Mouse (Mus musculus): Measurements from ENCODE around the gene Pbrm1.

Pbrm1 gene

DNA sequence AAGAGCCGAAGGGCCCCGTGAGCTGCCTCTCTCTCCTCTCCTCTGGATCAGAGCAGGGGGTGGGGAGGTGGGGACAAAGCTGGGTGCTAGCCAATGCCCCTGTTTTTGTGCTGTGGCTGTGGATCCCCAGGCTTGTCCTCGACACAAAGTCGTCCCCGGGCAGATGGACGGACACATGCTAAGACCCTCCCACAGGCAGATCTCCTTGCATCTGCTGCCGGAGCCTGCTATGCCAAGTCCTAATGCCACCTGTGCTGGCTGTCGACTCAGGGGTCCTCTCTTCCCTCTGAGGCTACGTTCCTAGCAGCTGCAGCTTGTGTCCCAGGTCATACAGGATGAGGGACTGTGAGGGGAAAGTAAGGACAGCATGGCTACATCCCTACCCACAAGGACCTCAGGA lies 147.9 kb downstream of the Pbrm1 start:
- DNase-seq (ENCODE audit: low spot score) = no peak

DNA sequence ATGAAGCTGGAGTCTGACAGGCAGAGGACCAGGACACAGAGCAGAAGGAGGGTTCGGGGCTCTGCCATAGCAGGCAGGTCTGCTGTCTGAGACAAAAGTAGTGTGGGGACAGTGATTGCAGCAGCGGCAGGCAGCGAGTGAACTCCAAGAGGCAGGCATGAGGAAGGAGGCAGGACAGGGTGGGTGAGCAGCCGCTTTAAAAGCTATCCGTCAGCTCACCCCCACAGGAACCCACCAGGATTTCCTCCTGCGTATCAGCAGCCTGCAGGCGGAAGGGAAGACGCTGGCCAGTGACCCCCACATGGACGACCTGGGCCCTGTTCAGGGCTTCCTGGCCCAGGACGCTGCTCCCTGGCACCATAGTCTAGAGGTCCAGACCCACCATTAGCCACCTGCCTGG lies 149.5 kb downstream of the Pbrm1 start, which contains the start of gene Stab1:
Gene Stab1, minus strand, starts transcription at position 217 of the 400 bp plus-strand sequence.
- DNase-seq (ENCODE audit: low spot score) = no peak

DNA sequence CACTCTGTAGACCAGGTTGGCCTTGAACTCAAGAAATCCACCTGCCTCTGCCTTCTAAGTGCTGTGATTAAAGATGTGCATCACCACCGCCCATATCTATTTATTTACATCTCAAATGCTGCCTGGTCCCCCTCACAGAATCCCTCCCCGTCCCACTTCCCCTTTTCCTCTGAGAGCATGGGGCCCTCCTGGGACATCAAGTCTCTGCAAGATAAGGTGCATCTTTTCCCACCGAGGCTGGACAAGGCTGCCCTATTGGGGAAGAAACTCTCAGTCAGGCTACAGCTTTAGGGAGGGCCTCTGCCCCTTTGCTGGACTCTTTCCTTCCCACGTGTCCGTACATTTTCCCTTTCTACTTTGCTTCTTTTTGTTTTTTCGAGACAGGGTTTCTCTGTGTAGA lies 150.6 kb downstream of the Pbrm1 start:
- no peak for DNase-seq (ENCODE audit: low spot score)

DNA sequence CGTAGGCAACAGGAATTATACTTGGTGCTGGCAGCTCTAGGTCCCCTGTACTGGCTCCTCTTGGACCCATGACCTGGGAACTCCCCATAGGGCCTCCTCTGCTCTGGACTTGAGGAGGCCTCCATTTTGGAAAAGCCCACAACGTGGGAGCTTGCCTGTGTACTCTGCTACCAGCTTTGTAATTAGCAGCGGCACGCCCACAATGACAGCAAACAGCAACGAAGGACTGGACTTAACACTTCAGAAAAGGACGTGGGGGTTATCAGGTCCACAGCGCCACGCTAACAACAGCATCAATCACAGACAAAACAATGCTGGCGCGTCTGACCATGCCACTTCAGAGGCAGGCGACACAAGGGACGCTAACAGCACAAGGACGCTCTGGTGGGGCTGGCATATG lies 152.0 kb downstream of the Pbrm1 start:
- DNase-seq (ENCODE audit: low spot score) = no peak

Measured in left cerebral cortex, adult 11 months (tissue).